Mouse (Mus musculus): Measurements from ENCODE around the gene BC025446. TPM values are rescaled to one million over a fixed set of nuclear protein-coding genes. Genes with fewer than 3 reads are reported as not detected.

The BC025446 gene
- polyA plus RNA-seq, 1 experiment from 2014 or later: not detected

- WGBS: 65% methylated on average over 3 of the region's 3 CpGs
- no peak for ATAC-seq (replicated peaks; ENCODE audit: extremely low read depth, insufficient read depth, low FRiP score)
- H3K4me3 ChIP-seq (ENCODE audit: low read length): no peak overlapping the region
Observed at GRCm38 (mm10) chr15:75242756-75243640, 26.8 kb downstream of the BC025446 start.

GRCm38 (mm10) chr15:75254671-75255070 is 38.5 kb downstream of the BC025446 start:
- 59% methylated on average over 3 of the region's 3 CpGs for WGBS
- Histone ChIP-seq H3K36me3 (ENCODE audit: control insufficient read depth, insufficient read depth) (no peaks in the 10 kb centered on the region), H3K9me3 (replicated peaks; ENCODE audit: control insufficient read depth, low read length) (no peaks in the 10 kb centered on the region), H3K4me3 (ENCODE audit: low read length) (no peak overlapping the region), H3K27ac (ENCODE audit: low read length) (no peak overlapping the region), H3K9ac (ENCODE audit: low read length) (no peak overlapping the region), H3K27me3 (ENCODE audit: control insufficient read depth, insufficient read depth, low read length) (no peaks in the 10 kb centered on the region), H3K4me2 (ENCODE audit: low read depth, low read length) (no peak overlapping the region), H3K4me1 (ENCODE audit: control insufficient read depth, insufficient read depth, low read length) (no peaks in the 10 kb centered on the region)
- no peak for ATAC-seq (replicated peaks; ENCODE audit: extremely low read depth, insufficient read depth, low FRiP score)

More at GRCm38 (mm10) chr15:75242756-75243640, 26.8 kb downstream of the BC025446 start:
- no peaks in the 10 kb centered on the region for H3K9me3 ChIP-seq (replicated peaks; ENCODE audit: control insufficient read depth, low read length)
- no peak overlapping the region for H3K27ac ChIP-seq (ENCODE audit: low read length)
- no peaks in the 10 kb centered on the region for H3K36me3 ChIP-seq (ENCODE audit: control insufficient read depth, insufficient read depth)
- no peak overlapping the region for H3K4me2 ChIP-seq (ENCODE audit: low read depth, low read length)
- H3K27me3 ChIP-seq (ENCODE audit: control insufficient read depth, insufficient read depth, low read length): no peaks in the 10 kb centered on the region
- no peaks in the 10 kb centered on the region for H3K4me1 ChIP-seq (ENCODE audit: control insufficient read depth, insufficient read depth, low read length)
- H3K9ac ChIP-seq (ENCODE audit: low read length): no peak overlapping the region

- H3K4me2 ChIP-seq (ENCODE audit: low read depth, low read length): no peak overlapping the region
- peaks cover 6% of the 10 kb centered on the region; the same call in 1 of the 2 replicates for H3K9me3 ChIP-seq (replicated peaks; ENCODE audit: control insufficient read depth, low read length)
- H3K36me3 ChIP-seq (ENCODE audit: control insufficient read depth, insufficient read depth): no peaks in the 10 kb centered on the region
- no peaks in the 10 kb centered on the region for H3K4me1 ChIP-seq (ENCODE audit: control insufficient read depth, insufficient read depth, low read length)
- no peaks in the 10 kb centered on the region for H3K27me3 ChIP-seq (ENCODE audit: control insufficient read depth, insufficient read depth, low read length)
- no peak overlapping the region for H3K9ac ChIP-seq (ENCODE audit: low read length)
- H3K4me3 ChIP-seq (ENCODE audit: low read length): no peak overlapping the region
- ATAC-seq (replicated peaks; ENCODE audit: extremely low read depth, insufficient read depth, low FRiP score): no peak
- no peak overlapping the region for H3K27ac ChIP-seq (ENCODE audit: low read length)
Observed at GRCm38 (mm10) chr15:75265863-75266262, 49.7 kb downstream of the BC025446 start.

- Histone ChIP-seq H3K27me3 (ENCODE audit: control insufficient read depth, insufficient read depth, low read length) (no peaks in the 10 kb centered on the region), H3K36me3 (ENCODE audit: control insufficient read depth, insufficient read depth) (no peaks in the 10 kb centered on the region), H3K27ac (ENCODE audit: low read length) (no peak overlapping the region), H3K4me2 (ENCODE audit: low read depth, low read length) (no peak overlapping the region), H3K9ac (ENCODE audit: low read length) (no peak overlapping the region), H3K4me1 (ENCODE audit: control insufficient read depth, insufficient read depth, low read length) (no peaks in the 10 kb centered on the region), H3K4me3 (ENCODE audit: low read length) (no peak overlapping the region), H3K9me3 (replicated peaks; ENCODE audit: control insufficient read depth, low read length) (peaks cover under 1% of the 10 kb centered on the region; the same call in 1 of the 2 replicates)
- WGBS: 65% methylated on average over 1 of the region's 1 CpGs
- no peak for ATAC-seq (replicated peaks; ENCODE audit: extremely low read depth, insufficient read depth, low FRiP score)
Observed at GRCm38 (mm10) chr15:75266626-75267025, 50.5 kb downstream of the BC025446 start.

- no peak for ATAC-seq (replicated peaks; ENCODE audit: extremely low read depth, insufficient read depth, low FRiP score)
Observed at GRCm38 (mm10) chr15:75268121-75268520, 51.9 kb downstream of the BC025446 start, which contains the start of gene Ly6f. TSS of gene Ly6f (plus strand) at chr15:75268421.

GRCm38 (mm10) chr15:75268916-75269829 is 53.0 kb downstream of the BC025446 start:
- H3K36me3 ChIP-seq (ENCODE audit: control insufficient read depth, insufficient read depth): no peaks in the 10 kb centered on the region
- ATAC-seq (replicated peaks; ENCODE audit: extremely low read depth, insufficient read depth, low FRiP score): no peak
- WGBS: 64% methylated on average over 5 of the region's 5 CpGs
- no peak overlapping the region for H3K4me3 ChIP-seq (ENCODE audit: low read length)
- no peaks in the 10 kb centered on the region for H3K27me3 ChIP-seq (ENCODE audit: control insufficient read depth, insufficient read depth, low read length)
- H3K27ac ChIP-seq (ENCODE audit: low read length): no peak overlapping the region
- no peak overlapping the region for H3K4me2 ChIP-seq (ENCODE audit: low read depth, low read length)
- H3K9ac ChIP-seq (ENCODE audit: low read length): no peak overlapping the region
- H3K4me1 ChIP-seq (ENCODE audit: control insufficient read depth, insufficient read depth, low read length): no peaks in the 10 kb centered on the region
- no peaks in the 10 kb centered on the region for H3K9me3 ChIP-seq (replicated peaks; ENCODE audit: control insufficient read depth, low read length)

More at GRCm38 (mm10) chr15:75268121-75268520, 51.9 kb downstream of the BC025446 start, which contains the start of gene Ly6f:
- H3K9me3 ChIP-seq (replicated peaks; ENCODE audit: control insufficient read depth, low read length): no peaks in the 10 kb centered on the region
- no peaks in the 10 kb centered on the region for H3K36me3 ChIP-seq (ENCODE audit: control insufficient read depth, insufficient read depth)
- H3K4me1 ChIP-seq (ENCODE audit: control insufficient read depth, insufficient read depth, low read length): no peaks in the 10 kb centered on the region
- H3K27ac ChIP-seq (ENCODE audit: low read length): no peak within 1 kb of the TSS
- no peaks in the 10 kb centered on the region for H3K27me3 ChIP-seq (ENCODE audit: control insufficient read depth, insufficient read depth, low read length)
- no peak within 1 kb of the TSS for H3K4me2 ChIP-seq (ENCODE audit: low read depth, low read length)
- no peak within 1 kb of the TSS for H3K9ac ChIP-seq (ENCODE audit: low read length)
- no peak within 1 kb of the TSS for H3K4me3 ChIP-seq (ENCODE audit: low read length)

GRCm38 (mm10) chr15:75270169-75270568 is 54.0 kb downstream of the BC025446 start:
- Histone ChIP-seq H3K36me3 (ENCODE audit: control insufficient read depth, insufficient read depth) (no peaks in the 10 kb centered on the region), H3K27ac (ENCODE audit: low read length) (no peak overlapping the region), H3K4me2 (ENCODE audit: low read depth, low read length) (no peak overlapping the region), H3K4me3 (ENCODE audit: low read length) (no peak overlapping the region), H3K4me1 (ENCODE audit: control insufficient read depth, insufficient read depth, low read length) (no peaks in the 10 kb centered on the region), H3K9ac (ENCODE audit: low read length) (no peak overlapping the region), H3K27me3 (ENCODE audit: control insufficient read depth, insufficient read depth, low read length) (no peaks in the 10 kb centered on the region), H3K9me3 (replicated peaks; ENCODE audit: control insufficient read depth, low read length) (no peaks in the 10 kb centered on the region)
- no peak for ATAC-seq (replicated peaks; ENCODE audit: extremely low read depth, insufficient read depth, low FRiP score)

GRCm38 (mm10) chr15:75270691-75271362 is 54.7 kb downstream of the BC025446 start:
- no peak overlapping the region for H3K4me2 ChIP-seq (ENCODE audit: low read depth, low read length)
- no peaks in the 10 kb centered on the region for H3K36me3 ChIP-seq (ENCODE audit: control insufficient read depth, insufficient read depth)
- no peak for ATAC-seq (replicated peaks; ENCODE audit: extremely low read depth, insufficient read depth, low FRiP score)
- H3K27ac ChIP-seq (ENCODE audit: low read length): no peak overlapping the region
- no peak overlapping the region for H3K9ac ChIP-seq (ENCODE audit: low read length)
- H3K27me3 ChIP-seq (ENCODE audit: control insufficient read depth, insufficient read depth, low read length): no peaks in the 10 kb centered on the region
- H3K4me3 ChIP-seq (ENCODE audit: low read length): no peak overlapping the region
- H3K9me3 ChIP-seq (replicated peaks; ENCODE audit: control insufficient read depth, low read length): no peaks in the 10 kb centered on the region
- 70% methylated on average over 3 of the region's 3 CpGs for WGBS
- H3K4me1 ChIP-seq (ENCODE audit: control insufficient read depth, insufficient read depth, low read length): no peaks in the 10 kb centered on the region

All from heart, embryonic 16.5 days (tissue).